Mouse (Mus musculus) Patski (cell line): Measurements from ENCODE around the gene Sirt6. TPM values are rescaled to one million over a fixed set of nuclear protein-coding genes. Genes with fewer than 3 reads are reported as not detected.
A peak's percentile ranks its signal among the peaks of the same experiment; 100 is the strongest.
"Not testable (repeated sequence)": the region's sequence is repeated elsewhere in the genome, so short reads cannot be mapped to it uniquely, and the experiment has no call there.

Experiments used
- ATAC-seq: fragments of 100-300 bp; one replicate; pipeline ENCODE4 v1.8.0; 2021
- CTCF ChIA-PET: fragments of 350-600 bp; sonication (Branson Sonifier 250); formaldehyde crosslinking; loops from one replicate; lab custom pipeline; 2022; ENCODE audit warnings: inconsistent platforms; lab: Charles Lee
- POLR2A ChIA-PET: fragments of 350-600 bp; sonication (Branson Sonifier 250); formaldehyde crosslinking; loops from one replicate; lab custom pipeline; 2022; ENCODE audit warnings: antibody characterized with exemption, inconsistent platforms; lab: Charles Lee
- DNase-seq: peaks from one replicate; pipeline ENCODE4 v3.0.0-alpha.2; 2011; ENCODE audit warnings: low read depth, low spot score
- H3K27me3 ChIP-seq: fragments of 371-371 bp; one replicate; pipeline ENCODE4 v1.5.1; 2021
- CTCF ChIP-seq: fragments of 100-300 bp; IDR thresholded peaks from one replicate; pipeline ENCODE4 v1.5.1; 2021
- in situ Hi-C: fragments of 300-500 bp; cut with MboI; formaldehyde crosslinking; loops from 3 replicates; pipeline ENCODE4 v1.11.1; 2018; ENCODE audit warnings: low pct_unique_long_range_greater_than_20kb, mixed read lengths
- polyA plus RNA-seq: library from polyadenylated mRNA; unstranded; gene quantifications from one replicate; pipeline ENCODE4 v1.2.3, GENCODE M21; 2021

Gene Sirt6
- polyA plus RNA-seq, 1 experiment from 2014 or later = 21.7 TPM

DNA sequence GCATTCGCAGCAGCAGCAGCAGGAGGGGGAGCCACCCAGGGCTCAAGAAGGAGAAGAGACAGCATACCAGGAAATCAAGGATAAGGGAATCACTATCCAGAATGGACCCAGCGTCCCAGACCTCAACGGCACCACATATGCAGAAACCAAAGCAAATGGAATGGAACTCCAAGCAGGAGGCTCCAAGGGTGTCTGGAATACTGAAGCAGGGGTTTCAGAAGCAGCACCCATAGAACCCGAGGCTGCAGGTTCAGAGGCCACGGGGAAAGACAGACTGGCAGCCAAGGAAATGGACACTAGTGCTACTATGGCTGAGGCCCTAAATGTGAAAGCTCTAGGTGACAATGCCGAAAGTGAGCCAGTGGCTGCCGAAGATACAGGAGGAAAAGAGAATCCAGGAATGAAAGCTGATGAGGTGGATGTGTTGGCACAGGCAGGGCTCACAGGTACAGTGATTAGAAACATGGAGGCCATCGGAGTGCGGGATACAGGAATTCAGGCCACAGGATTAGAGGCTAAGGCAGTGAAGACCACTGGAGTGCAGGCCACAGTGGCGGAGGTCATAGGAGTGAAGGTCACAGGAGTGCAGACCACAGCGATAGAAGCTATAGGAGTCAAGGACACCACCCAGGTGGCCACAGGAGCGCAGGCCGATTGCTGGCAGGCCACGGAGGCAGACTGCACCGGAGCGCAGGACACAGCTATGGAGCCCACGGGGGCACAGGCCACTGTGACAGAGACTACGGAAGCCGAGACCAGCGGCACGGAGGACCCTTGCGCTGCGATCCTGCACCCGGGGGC lies 15.3 kb upstream of the Sirt6 start:
- ChIA-PET CTCF (interaction anchor here (0.9 to 1.3 kb wide), 2 partner anchors 11 to 40 kb away, joined by 3 read pairs; no protein-coding TSS in a partner anchor), POLR2A (interaction anchor here (0.6 to 2.3 kb wide), 2 partner anchors 9 to 12 kb away, joined by 3 to 11 read pairs; no protein-coding TSS in a partner anchor)
- in situ Hi-C loops = no loop called here
- no peak for DNase-seq
- ATAC-seq = peak; percentile 23
- H3K27me3 ChIP-seq = no peaks in the 10 kb centered on the region
- no peak for TF ChIP-seq CTCF

DNA sequence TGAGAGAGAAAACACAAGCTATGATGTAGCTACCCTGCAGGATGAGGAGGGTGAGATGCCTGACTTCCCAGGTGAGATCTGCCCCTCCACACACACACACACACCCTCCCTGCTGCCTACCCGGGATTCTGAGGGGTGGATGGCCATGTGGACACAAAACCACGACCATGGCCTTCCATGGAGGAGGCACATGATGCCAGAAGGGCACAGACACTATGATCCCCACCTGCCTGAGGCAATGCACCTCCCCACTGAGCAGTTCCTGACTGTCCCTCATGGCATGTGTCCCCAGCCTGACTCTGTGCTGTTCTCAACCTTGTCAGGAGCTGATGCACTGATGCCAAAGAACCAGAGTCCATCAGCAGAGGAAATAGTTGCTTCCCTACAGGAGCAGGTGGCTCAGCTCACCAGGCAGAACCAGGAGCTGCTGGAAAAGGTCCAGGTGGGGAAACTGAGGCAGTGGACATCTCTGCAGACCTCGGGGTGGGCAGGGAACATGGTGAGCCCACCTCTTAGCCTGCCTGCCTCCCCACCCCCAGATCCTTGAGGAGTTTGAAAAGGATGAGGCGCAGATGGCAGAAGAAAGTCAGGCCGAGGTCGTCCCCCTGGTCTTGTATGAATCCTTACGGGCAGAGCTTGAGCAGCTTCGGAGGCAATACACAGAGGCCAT lies 14.5 kb upstream of the Sirt6 start:
- ATAC-seq (no peak), DNase-seq (no peak)
- no peaks in the 10 kb centered on the region for H3K27me3 ChIP-seq
- ChIA-PET POLR2A (interaction anchor here (2.3 kb wide), 1 partner anchor 8 kb away, joined by 11 read pairs; no protein-coding TSS in a partner anchor), CTCF (no interaction called here)
- no peak for TF ChIP-seq CTCF
- in situ Hi-C loops = no loop called here

- H3K27me3 ChIP-seq = no peaks in the 10 kb centered on the region
- CTCF ChIA-PET = no interaction called here
- TF ChIP-seq CTCF = no peak
- no peak for DNase-seq
- no peak for ATAC-seq
- POLR2A ChIA-PET = no interaction called here
- in situ Hi-C loops = no loop called here
These were observed 14.0 kb upstream of the Sirt6 start for GRCm38 (mm10) chr10:81641566-81641965.

- DNase-seq, in situ Hi-C loops, ATAC-seq, POLR2A ChIA-PET, CTCF ChIA-PET, H3K27me3 ChIP-seq: not testable (repeated sequence)
These were observed 13.2 kb upstream of the Sirt6 start for GRCm38 (mm10) chr10:81640825-81641224.

- DNase-seq (no peak), ATAC-seq (no peak)
- CTCF ChIA-PET = no interaction called here
- no peaks in the 10 kb centered on the region for H3K27me3 ChIP-seq
- in situ Hi-C loops = no loop called here
- POLR2A ChIA-PET = no interaction called here
- no peak for TF ChIP-seq CTCF
These were observed 10.5 kb upstream of the Sirt6 start for GRCm38 (mm10) chr10:81638101-81638500.

- CTCF ChIA-PET = no interaction called here
These were observed 8.7 kb upstream of the Sirt6 start for GRCm38 (mm10) chr10:81636338-81636737.

GRCm38 (mm10) chr10:81633253-81634099 lies 5.9 kb upstream of the Sirt6 start:
- ATAC-seq (peak; percentile 82), DNase-seq (no peak)
- in situ Hi-C loops = no loop called here
- H3K27me3 ChIP-seq = no peaks in the 10 kb centered on the region
- no peak for TF ChIP-seq CTCF
- POLR2A ChIA-PET = interaction anchor here (0.7 to 1.8 kb wide), 2 partner anchors 9 to 31 kb away, joined by 7 to 11 read pairs; no protein-coding TSS in a partner anchor
- CTCF ChIA-PET = interaction anchor here (0.6 kb wide), 1 partner anchor 12 kb away, joined by 3 read pairs; no protein-coding TSS in a partner anchor

More at GRCm38 (mm10) chr10:81636338-81636737, 8.7 kb upstream of the Sirt6 start:
- POLR2A ChIA-PET = no interaction called here
- in situ Hi-C loops = no loop called here
- no peak for TF ChIP-seq CTCF
- no peaks in the 10 kb centered on the region for H3K27me3 ChIP-seq
- ATAC-seq (no peak), DNase-seq (no peak)

GRCm38 (mm10) chr10:81628390-81628789 lies 793 bp upstream of the Sirt6 start, which contains the start of gene Ankrd24:
TSS of gene Ankrd24 (plus strand) at chr10:81628540.
- DNase-seq (no peak), ATAC-seq (no peak)
- TF ChIP-seq CTCF = no peak
- CTCF ChIA-PET = no interaction called here
- H3K27me3 ChIP-seq = no peaks in the 10 kb centered on the region
- in situ Hi-C loops = no loop called here
- POLR2A ChIA-PET = no interaction called here

GRCm38 (mm10) chr10:81627836-81628220 lies 231 bp upstream of the Sirt6 start:
- no peaks in the 10 kb centered on the region for H3K27me3 ChIP-seq
- POLR2A ChIA-PET = no interaction called here
- TF ChIP-seq CTCF = no peak
- no peak for ATAC-seq
- DNase-seq = no peak
- CTCF ChIA-PET = no interaction called here
- in situ Hi-C loops = no loop called here
